Mouse (Mus musculus) limb, embryonic 12.5 days (tissue): ENCODE results near the gene Ilk. TPM values are rescaled to one million over a fixed set of nuclear protein-coding genes. Genes with fewer than 3 reads are reported as not detected.
"Not testable (repeated sequence)": the region's sequence is repeated elsewhere in the genome, so short reads cannot be mapped to it uniquely, and the experiment has no call there.

Experiments used
- ATAC-seq: fragments of 200-750 bp; cut with Nextera tagmentation; 2 replicates; pipeline ENCODE4 v1.8.0; 2017; ENCODE audit warnings: low read depth, moderate TSS enrichment; ENCODE audit not compliant: insufficient number of reproducible peaks, insufficient read depth, low FRiP score, low TSS enrichment
- H3K27ac ChIP-seq: fragments of 300-500 bp; sonication (generic); 2 replicates; pipeline ENCODE4 v1.5.1; 2016; ENCODE audit warnings: mild to moderate bottlenecking, moderate library complexity
- H3K27me3 ChIP-seq: fragments of 300-500 bp; sonication (generic); 2 replicates; pipeline ENCODE4 v1.6.1; 2016; ENCODE audit warnings: mild to moderate bottlenecking, moderate library complexity
- H3K36me3 ChIP-seq: fragments of 300-500 bp; sonication (generic); 2 replicates; pipeline ENCODE4 v1.6.1; 2016; ENCODE audit warnings: mild to moderate bottlenecking, moderate library complexity
- H3K4me1 ChIP-seq: fragments of 300-500 bp; sonication (generic); replicated peaks from 2 replicates; pipeline ENCODE4 v1.6.1; 2016
- H3K4me2 ChIP-seq: fragments of 300-500 bp; sonication (generic); 2 replicates; pipeline ENCODE4 v1.6.1; 2016; ENCODE audit warnings: mild to moderate bottlenecking, moderate library complexity
- H3K4me3 ChIP-seq: fragments of 300-500 bp; sonication (generic); replicated peaks from 2 replicates; pipeline ENCODE4 v1.5.1; 2016; ENCODE audit warnings: mild to moderate bottlenecking
- H3K9ac ChIP-seq: fragments of 300-500 bp; sonication (generic); replicated peaks from 2 replicates; pipeline ENCODE4 v1.6.1; 2016; ENCODE audit warnings: mild to moderate bottlenecking, moderate library complexity
- H3K9me3 ChIP-seq: fragments of 300-500 bp; sonication (generic); 2 replicates; pipeline ENCODE4 v1.6.1; 2016; ENCODE audit warnings: mild to moderate bottlenecking, moderate library complexity
- WGBS: fragments of 180-500 bp; shearing (Covaris S2); methylation state at CpG from one replicate; pipeline ENCODE4 v1.1.7; 2016; 5-methylcytosine and 5-hydroxymethylcytosine counted together
- polyA plus RNA-seq: library from polyadenylated mRNA; unstranded; fragments of >200 nt; fragmentation: Nextera tagmentation; extraction: Ambion mirVana; gene quantifications from 2 replicates; pipeline ENCODE4 v1.2.1, GENCODE M21; 2016

Ilk gene
- polyA plus RNA-seq, 1 experiment from 2014 or later, result 216 TPM

- 0 out of 2 replicates have a peak overlapping the region, but pooled peaks have one; percentile 82 for H3K4me3 ChIP-seq
- peaks cover 53% of the 10 kb centered on the region for H3K36me3 ChIP-seq
- no peaks in the 10 kb centered on the region for H3K9me3 ChIP-seq
- H3K4me1 ChIP-seq, result peaks cover 33% of the 10 kb centered on the region
- WGBS, result 88% methylated on average over 8 of the region's 8 CpGs
- peak overlapping the region; percentile 42; the same call in 1 of the 2 replicates for H3K9ac ChIP-seq
- no peaks in the 10 kb centered on the region for H3K27me3 ChIP-seq
- ATAC-seq, result no peak
- no peak overlapping the region for H3K27ac ChIP-seq
- peak overlapping the region; percentile 80 for H3K4me2 ChIP-seq
Observed at GRCm38 (mm10) chr7:105734826-105735225, 1.6 kb upstream of the Ilk start.

- not testable (repeated sequence) for ATAC-seq, H3K27me3 ChIP-seq, H3K9me3 ChIP-seq
- H3K4me1 ChIP-seq, result peaks cover 33% of the 10 kb centered on the region
- H3K36me3 ChIP-seq, result peaks cover 53% of the 10 kb centered on the region
- H3K9ac ChIP-seq, result peak overlapping the region; percentile 85
- H3K4me3 ChIP-seq, result peak overlapping the region; percentile 82
- peak overlapping the region; percentile 80 for H3K27ac ChIP-seq
- 52% methylated on average over 4 of the region's 4 CpGs for WGBS
- peak overlapping the region; percentile 80 for H3K4me2 ChIP-seq
Observed at GRCm38 (mm10) chr7:105735464-105735863, 928 bp upstream of the Ilk start.

GRCm38 (mm10) chr7:105736911-105737521 lies 624 bp downstream of the Ilk start, which contains the start of gene Rrp8:
Gene Rrp8, minus strand, starts transcription at chr7:105737385.
- H3K4me2 ChIP-seq, result peak within 1 kb of the TSS; percentile 80
- H3K9ac ChIP-seq, result peak within 1 kb of the TSS; percentile 85
- under 1% methylated on average over 30 of the region's 30 CpGs for WGBS
- peaks cover 33% of the 10 kb centered on the region for H3K4me1 ChIP-seq
- no peaks in the 10 kb centered on the region for H3K27me3 ChIP-seq
- ATAC-seq, result no peak
- H3K9me3 ChIP-seq, result no peaks in the 10 kb centered on the region
- peaks cover 53% of the 10 kb centered on the region for H3K36me3 ChIP-seq
- peak within 1 kb of the TSS; percentile 82 for H3K4me3 ChIP-seq
- H3K27ac ChIP-seq, result peak within 1 kb of the TSS; percentile 80

GRCm38 (mm10) chr7:105737648-105738047 lies 1.3 kb downstream of the Ilk start:
- ATAC-seq, result no peak
- Histone ChIP-seq H3K4me2 (peak overlapping the region; percentile 80), H3K27ac (no peak overlapping the region), H3K27me3 (no peaks in the 10 kb centered on the region), H3K4me3 (peak overlapping the region; percentile 82), H3K9ac (peak overlapping the region; percentile 85), H3K36me3 (peaks cover 53% of the 10 kb centered on the region), H3K9me3 (no peaks in the 10 kb centered on the region), H3K4me1 (peaks cover 33% of the 10 kb centered on the region)
- 38% methylated on average over 3 of the region's 3 CpGs for WGBS

GRCm38 (mm10) chr7:105738286-105738685 lies 1.9 kb downstream of the Ilk start:
- 82% methylated on average over 2 of the region's 2 CpGs for WGBS
- no peak overlapping the region for H3K4me3 ChIP-seq
- H3K36me3 ChIP-seq, result peaks cover 53% of the 10 kb centered on the region
- peak overlapping the region; percentile 80 for H3K4me2 ChIP-seq
- ATAC-seq, result no peak
- H3K27ac ChIP-seq, result peak overlapping the region; percentile 82; the same call in 1 of the 2 replicates
- H3K4me1 ChIP-seq, result peaks cover 38% of the 10 kb centered on the region
- no peaks in the 10 kb centered on the region for H3K27me3 ChIP-seq
- no peak overlapping the region; the same call in 1 of the 2 replicates for H3K9ac ChIP-seq
- H3K9me3 ChIP-seq, result no peaks in the 10 kb centered on the region

GRCm38 (mm10) chr7:105738948-105739347 lies 2.6 kb downstream of the Ilk start:
- Histone ChIP-seq H3K4me1 (peaks cover 43% of the 10 kb centered on the region), H3K36me3 (peaks cover 46% of the 10 kb centered on the region), H3K27ac (peak overlapping the region; percentile 82), H3K9me3 (no peaks in the 10 kb centered on the region), H3K4me3 (0 out of 2 replicates have a peak overlapping the region, but pooled peaks have one; percentile 13), H3K27me3 (no peaks in the 10 kb centered on the region), H3K9ac (no peak overlapping the region), H3K4me2 (peak overlapping the region; percentile 80)
- no peak for ATAC-seq
- WGBS, result 14% methylated on average over 3 of the region's 3 CpGs

- Histone ChIP-seq H3K36me3 (peaks cover 36% of the 10 kb centered on the region), H3K4me2 (no peak overlapping the region), H3K4me1 (peaks cover 40% of the 10 kb centered on the region), H3K9me3 (no peaks in the 10 kb centered on the region), H3K27ac (peak overlapping the region; percentile 45; the same call in 1 of the 2 replicates), H3K27me3 (no peaks in the 10 kb centered on the region), H3K9ac (no peak overlapping the region), H3K4me3 (no peak overlapping the region)
- ATAC-seq, result no peak
- WGBS, result 91% methylated on average over 13 of the region's 13 CpGs
Observed at GRCm38 (mm10) chr7:105740089-105740795, 3.9 kb downstream of the Ilk start.

GRCm38 (mm10) chr7:105740851-105741250 lies 4.5 kb downstream of the Ilk start:
- 87% methylated on average over 6 of the region's 6 CpGs for WGBS
- no peak for ATAC-seq
- Histone ChIP-seq H3K36me3 (peaks cover 36% of the 10 kb centered on the region), H3K4me1 (peaks cover 34% of the 10 kb centered on the region), H3K9me3 (no peaks in the 10 kb centered on the region), H3K27me3 (no peaks in the 10 kb centered on the region), H3K9ac (no peak overlapping the region), H3K4me2 (no peak overlapping the region), H3K27ac (no peak overlapping the region), H3K4me3 (no peak overlapping the region)

- Histone ChIP-seq H3K27ac (no peak overlapping the region), H3K27me3 (no peaks in the 10 kb centered on the region), H3K4me2 (no peak overlapping the region), H3K4me3 (no peak overlapping the region), H3K4me1 (peaks cover 34% of the 10 kb centered on the region), H3K9ac (no peak overlapping the region), H3K9me3 (no peaks in the 10 kb centered on the region), H3K36me3 (peaks cover 46% of the 10 kb centered on the region)
- no peak for ATAC-seq
- 90% methylated on average over 9 of the region's 9 CpGs for WGBS
Observed at GRCm38 (mm10) chr7:105741978-105742377, 5.6 kb downstream of the Ilk start.

- not testable (repeated sequence) for H3K9me3 ChIP-seq, ATAC-seq, H3K27me3 ChIP-seq, H3K27ac ChIP-seq, H3K9ac ChIP-seq
- Histone ChIP-seq H3K36me3 (peaks cover 51% of the 10 kb centered on the region), H3K4me2 (peak overlapping the region; percentile 85), H3K4me1 (peaks cover 31% of the 10 kb centered on the region), H3K4me3 (peak overlapping the region; percentile 98)
- 82% methylated on average over 7 of the region's 7 CpGs for WGBS
Observed at GRCm38 (mm10) chr7:105742539-105743215, 6.3 kb downstream of the Ilk start.
